Mouse (Mus musculus): ENCODE data around the gene Spsb1.

Spsb1 gene

DNA sequence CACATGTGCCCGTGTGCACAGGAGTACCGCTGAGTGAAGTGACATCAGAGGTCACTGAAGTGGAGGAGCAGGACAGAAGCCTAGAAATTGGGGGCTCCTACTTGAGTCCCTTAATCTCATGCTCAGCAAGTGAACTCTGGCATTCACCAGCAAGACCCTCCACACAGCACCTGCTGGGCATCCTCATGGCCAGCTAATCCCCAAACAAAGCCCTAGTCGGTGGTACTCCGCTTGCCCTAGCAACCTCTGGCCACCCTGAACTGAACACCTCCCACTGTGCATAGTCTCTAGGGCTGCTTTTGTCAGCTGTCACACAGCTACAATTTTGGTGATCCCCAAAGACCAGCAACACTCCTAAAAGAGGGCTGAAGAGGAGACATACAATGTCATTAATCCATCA lies 44.3 kb downstream of the Spsb1 start:
- DNase-seq: no peak

GRCm38 (mm10) chr4:149909551-149909950 lies 45.3 kb downstream of the Spsb1 start:
- DNase-seq: peak; percentile 50

- no peak for DNase-seq
Observed at GRCm38 (mm10) chr4:149908923-149909322, 45.9 kb downstream of the Spsb1 start.

DNA sequence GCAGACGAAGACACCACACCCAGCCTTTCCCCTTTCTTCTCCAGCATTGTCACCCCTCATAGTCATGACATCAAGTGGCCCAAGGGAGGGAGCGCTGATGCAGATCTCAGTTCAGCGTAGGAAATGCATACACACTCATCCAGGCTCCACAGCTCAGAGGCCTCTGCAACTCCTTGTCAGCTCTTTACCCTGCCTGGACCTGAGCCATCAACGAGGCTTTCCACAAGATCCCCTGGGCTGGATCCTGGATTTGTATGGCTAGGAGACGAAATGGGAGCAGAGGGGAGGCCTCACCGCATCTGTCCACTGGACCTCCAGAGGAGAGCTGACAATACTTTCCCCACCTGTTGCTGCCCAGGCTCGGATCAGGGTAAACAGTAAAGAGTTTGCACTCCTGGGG lies 47.2 kb downstream of the Spsb1 start:
- DNase-seq: no peak

- no peak for DNase-seq
Observed at GRCm38 (mm10) chr4:149906921-149907320, 47.9 kb downstream of the Spsb1 start.

DNA sequence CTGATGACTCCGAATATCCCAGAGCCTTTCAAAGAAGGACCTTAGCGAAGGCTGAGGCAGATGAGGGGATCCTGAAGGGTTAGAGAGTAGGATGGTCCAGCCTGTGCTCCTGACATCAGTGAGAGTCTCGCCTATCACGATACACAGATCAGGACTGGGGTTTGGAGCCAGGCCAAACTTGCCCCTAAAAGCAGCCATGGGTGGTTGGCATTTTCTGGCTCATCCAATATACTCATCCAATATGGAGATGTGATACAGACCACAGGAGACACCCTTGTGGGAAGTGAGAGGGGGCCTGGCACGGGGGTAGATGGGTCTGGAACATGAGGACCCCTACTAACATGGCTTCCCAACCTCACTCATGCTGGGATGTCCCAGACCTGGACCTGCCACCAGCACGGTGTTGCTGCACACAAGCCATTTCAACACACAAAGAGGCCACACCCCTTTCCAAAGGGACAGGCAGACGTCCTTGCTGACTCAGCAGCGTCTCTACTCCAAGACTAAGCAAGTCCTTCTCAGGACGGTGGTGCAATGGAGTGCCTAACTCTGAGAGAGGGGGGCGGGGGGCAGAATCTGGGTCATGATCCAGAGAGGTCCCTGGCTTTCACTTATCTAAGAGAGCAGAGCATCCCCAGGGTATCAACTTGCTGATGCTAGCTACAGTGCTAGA lies 49.4 kb downstream of the Spsb1 start:
- DNase-seq: no peak

DNA sequence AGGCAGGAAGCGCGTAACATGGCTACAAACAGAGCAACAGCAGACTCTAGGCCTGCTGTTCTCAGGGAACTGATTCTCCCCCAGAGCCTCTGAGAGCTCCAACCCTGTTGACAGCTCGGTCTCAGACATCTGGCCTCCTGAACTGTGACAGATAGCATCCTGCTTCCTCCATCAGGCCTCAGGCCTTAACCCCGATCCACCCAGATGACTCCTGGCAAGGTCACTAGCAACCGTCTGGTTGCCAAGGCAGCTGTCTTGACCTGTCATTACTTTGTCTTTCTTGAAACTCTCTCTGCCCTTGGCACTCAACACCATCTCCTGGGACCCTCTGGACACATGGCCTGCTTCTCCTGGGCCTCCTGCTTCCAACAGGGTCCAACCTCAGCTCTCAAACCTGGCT lies 51.8 kb downstream of the Spsb1 start:
- peak; percentile 65 for DNase-seq

GRCm38 (mm10) chr4:149901349-149901782 lies 53.5 kb downstream of the Spsb1 start:
- no peak for DNase-seq

DNA sequence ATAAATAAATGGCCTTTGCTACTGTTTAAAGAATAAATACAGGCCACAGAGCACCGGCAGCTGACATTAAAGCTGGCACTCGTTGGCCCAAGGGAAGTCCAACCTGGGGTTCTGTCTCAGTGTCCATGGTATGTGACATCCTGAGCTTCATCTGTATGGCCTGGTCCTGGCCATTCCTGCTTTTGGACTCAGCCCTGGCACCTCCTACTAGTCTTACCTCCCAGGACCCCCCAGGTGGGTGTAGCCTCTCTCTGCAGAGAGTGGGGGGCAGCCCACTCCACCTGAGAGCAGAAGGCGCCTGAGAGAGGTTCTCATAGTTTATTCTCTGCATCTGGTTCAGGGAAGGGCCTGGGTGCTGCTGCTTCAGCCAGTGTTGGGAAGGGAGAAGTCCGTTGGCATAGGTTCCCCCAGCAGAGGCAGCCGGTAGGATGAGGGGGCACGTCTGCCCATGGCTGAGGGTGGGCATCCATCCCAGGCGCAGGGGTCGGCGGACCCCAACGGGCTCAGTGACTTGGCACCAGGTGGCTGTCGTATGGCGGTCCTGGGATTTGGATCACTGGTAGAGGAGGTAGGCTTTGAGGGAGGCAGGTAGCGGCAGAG lies 57.1 kb downstream of the Spsb1 start:
- no peak for DNase-seq

DNA sequence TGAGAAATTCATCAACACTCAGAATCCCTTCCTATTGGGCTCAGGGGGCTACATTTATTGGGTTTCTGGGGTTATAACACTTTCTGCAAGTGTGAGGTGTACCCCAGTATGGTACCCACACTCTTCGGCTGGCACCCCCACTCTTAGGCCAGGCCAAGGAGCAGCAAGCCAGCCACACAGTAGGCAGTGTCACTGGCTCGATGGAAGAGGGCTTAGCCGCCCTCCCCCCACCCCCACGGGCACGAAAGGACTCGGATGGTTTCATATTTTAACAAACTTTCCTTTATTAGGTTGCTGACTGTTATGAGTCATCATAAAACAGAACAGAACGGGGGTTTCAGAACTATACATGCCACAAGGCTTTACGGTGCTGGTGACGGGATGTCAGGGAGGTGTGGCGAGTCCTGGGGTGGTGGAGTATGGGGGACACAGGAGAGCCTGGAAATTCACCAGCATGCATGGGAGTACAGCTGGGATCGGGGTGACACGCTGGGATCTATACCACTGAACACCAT lies 58.8 kb downstream of the Spsb1 start:
- DNase-seq: no peak

DNA sequence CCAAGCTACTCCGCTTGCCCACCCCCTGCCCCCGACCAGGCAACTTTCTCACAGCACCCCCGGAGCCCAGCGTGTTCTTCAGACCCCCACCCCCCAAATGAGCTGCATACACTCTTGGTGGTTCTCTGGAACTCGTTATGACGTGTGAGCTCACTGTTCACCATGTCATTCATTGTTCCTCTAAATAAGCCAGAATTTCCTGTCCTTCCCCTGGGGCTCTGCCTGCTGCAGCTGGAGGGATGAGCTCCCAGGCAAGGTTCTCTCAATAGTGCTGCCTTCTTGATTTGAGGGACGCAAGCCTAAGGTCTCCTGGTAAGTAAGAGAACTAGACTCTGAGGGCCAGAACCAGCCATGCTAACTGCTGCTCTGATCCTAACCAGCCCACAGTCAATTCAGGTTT lies 59.6 kb downstream of the Spsb1 start:
- DNase-seq: no peak

- DNase-seq: no peak
Observed at GRCm38 (mm10) chr4:149894300-149894699, 60.5 kb downstream of the Spsb1 start.

- no peak for DNase-seq
Observed at GRCm38 (mm10) chr4:149893611-149894151, 61.2 kb downstream of the Spsb1 start.

- DNase-seq: no peak
Observed at GRCm38 (mm10) chr4:149891172-149891960, 63.5 kb downstream of the Spsb1 start.

DNA sequence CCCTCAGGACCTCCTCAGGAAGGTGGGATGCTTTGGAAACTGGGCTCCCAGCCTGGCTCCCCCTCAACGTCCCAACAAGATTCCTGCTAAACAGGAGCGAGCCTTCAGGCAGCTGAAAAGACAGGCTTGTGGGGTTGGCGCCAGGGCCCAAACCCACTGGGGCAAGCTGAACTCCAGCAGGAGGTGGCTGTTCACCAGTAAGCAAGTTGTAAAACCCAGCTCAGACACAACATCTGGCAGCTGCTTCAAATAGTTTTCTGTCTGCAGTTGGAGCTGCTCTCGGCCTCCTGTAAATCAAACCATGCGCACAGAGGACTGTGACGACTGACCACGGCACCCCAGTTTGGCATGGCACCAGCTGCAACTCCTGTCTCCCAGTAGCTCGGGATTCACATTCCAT lies 64.3 kb downstream of the Spsb1 start:
- DNase-seq: peak; percentile 51

GRCm38 (mm10) chr4:149889851-149890250 lies 65.0 kb downstream of the Spsb1 start:
- peak; percentile 90 for DNase-seq

GRCm38 (mm10) chr4:149888736-149889470 lies 65.9 kb downstream of the Spsb1 start:
- DNase-seq: peak; percentile 44

DNA sequence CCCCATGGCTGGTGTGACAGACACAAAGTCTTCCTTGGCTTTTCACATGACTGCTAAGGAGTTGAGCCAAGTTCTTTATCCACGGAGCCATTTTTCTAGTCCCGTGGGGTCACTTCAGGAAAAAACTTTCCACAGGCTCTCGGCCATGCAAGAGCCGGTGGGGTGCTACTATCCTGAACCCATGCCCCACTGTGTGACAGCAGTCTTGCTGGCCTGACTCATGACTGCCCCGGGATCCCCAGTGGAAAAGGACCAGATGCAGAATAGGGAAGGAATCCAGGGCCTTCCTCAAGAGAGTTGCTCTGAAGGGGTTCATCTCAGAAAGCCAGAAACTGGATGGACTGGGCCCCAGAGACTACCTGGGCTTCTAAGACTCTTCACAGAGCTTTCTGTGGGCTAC lies 66.7 kb downstream of the Spsb1 start:
- DNase-seq: no peak

DNA sequence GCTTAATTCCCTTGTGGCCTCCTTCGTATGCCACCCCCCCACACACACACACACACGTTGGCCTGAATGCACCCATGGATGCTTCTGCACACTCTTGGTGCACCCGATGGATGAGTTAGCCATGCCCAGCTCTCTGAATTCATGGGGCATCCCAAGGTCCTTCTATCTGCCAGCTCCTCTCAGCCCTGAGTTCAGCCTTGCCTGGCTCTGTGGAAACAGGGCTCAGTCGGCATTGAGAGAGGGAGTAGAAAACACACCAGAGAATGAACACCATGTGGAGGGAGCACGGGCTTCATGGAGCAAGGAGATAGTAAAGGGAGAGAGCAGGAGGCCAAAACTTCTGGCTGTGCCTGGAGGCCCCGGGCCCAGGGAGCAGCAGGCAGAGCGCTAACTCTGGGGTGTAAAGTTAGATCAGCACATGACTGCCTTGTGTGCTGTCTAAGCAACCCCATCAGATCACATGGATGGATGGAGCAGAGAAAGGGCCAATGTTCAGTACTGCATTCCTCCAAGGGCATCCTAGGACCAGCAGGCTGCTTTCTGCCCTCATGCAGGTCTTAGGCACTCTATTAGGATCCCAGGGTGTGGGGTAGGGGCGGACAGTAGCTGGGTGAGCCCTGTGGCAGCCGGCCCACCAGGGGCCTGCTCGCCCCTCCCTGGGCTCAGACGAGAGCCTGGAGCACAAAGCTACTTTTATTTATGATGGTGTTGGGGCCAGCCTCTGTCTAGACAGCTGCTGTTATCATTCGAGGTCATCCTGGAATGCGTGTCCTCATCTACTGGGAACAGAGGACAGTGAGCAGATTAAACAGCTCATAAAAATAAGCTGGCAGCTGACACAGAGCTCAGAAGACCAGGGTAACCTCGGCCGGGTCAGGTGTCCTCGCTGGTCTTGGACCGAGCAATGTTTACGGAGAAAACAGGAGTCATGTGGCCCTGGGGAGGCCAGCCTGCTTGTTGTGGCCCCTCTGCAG lies 68.3 kb downstream of the Spsb1 start:
- peak; percentile 77 for DNase-seq

DNA sequence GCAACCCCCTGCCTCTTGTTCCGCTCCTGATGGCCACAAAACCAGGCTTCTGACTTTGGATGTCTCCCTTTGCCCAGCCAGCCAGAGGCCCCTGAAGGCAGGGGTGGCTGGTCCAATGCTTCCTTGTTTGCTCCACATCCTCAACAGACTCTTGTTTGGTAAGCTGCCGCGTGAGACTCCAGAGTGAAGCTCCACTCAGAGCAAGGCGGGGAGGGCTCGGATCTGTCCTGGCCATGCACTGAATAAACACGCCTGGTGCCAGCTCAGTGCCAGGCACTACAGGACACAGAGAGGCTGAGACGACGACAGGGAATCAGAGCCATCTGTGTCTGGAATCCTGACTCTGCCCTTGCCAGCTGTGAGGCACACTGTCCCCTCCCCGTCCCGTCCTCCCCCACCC lies 70.9 kb downstream of the Spsb1 start:
- DNase-seq: no peak

DNA sequence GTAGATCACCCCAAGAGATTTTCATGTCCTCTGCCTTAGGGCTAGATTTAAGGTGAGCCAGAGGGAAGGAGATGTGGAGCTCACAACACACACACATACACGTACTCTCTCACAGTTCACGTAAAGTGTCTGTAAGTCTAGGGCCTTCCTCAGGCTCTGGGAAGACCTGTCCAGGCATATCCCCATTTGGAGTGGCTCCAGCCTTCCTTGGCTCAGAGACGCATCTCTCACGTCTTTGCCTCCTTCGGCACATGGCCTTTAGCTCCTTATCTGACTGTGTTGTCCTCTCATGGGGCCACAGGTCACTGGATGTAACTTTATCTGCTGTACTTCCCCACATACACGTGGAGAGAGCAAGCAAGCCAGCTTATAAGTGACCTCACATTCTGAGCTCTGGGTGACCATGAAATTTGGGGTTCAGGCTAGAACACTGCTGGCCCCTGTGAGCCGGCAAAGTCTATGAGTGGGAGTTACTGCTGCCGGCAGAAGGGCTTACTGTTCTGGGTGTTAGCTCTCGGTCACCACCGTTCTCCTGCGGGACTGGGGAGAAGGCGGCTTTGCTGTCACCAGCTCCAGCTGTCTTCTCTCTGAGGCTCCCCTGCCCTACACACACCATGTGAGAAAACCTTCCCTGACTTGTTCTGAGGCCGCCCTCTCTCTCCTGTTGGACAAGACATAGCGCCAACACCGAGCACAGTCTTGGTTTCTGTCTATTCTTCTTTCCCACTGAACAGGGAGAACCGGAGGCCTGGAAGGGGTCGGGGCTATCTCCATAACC lies 72.5 kb downstream of the Spsb1 start:
- DNase-seq: no peak
